11 mouse cellular contexts compared by ENCODE assay signal in the genomic region with DNA sequence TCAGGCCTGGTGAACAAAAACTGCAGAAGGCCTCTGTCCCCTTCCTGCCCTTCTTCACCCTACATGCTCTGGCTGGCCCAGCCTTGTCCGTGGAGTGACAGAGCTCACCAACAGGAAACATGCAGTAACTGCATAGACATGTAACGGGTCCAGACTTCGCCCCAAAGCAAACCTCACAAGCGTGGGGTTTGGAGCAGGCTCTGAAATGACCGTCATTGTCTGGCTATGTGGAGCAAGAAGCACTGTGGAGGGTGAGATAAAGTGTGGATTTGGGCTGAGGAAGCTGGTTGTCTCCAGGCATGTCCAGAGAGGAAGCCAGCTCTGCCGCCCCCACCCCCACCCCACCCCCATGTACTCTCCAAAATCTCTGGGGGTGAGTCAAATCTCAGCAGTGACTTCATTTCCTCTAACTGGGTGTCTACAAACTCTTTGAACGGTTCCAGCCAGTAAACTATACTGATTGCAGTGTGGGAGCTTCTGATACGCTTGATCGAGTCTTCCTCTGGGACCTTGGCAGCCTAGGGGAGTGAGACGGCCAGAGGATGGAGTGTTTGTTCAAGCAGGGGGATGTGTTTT.
A peak's percentile ranks its signal among the peaks of the same experiment; 100 is the strongest.
DNase-seq lines count a peak whose midpoint lies in the region; ATAC-seq lines count a peak whose summit lies in the region.
"Had no signal": no experiment of that assay in that cellular context is flagged by ENCODE, and none has a peak within 500 bp of the region (broad histone marks: within the 10 kb centered on the region; RNA-seq: fewer than 3 reads in every experiment).

No protein-coding gene starts in this region.

- H3K4me1 ChIP-seq in kidney, embryonic 16.5 days (ENCODE audit: insufficient read depth, low read length), result peaks cover 31% of the 10 kb centered on the region
- H3K4me1 ChIP-seq in forebrain, embryonic 12.5 days, result peaks cover 7% of the 10 kb centered on the region; the same call in 1 of the 2 replicates

- 0 out of 2 replicates have a peak overlapping the region, but pooled peaks have one; percentile 29 for H3K9ac ChIP-seq in kidney, embryonic 16.5 days (replicated peaks; ENCODE audit: low read length)
- no peak overlapping the region for H3K9ac ChIP-seq in forebrain, embryonic 12.5 days
- H3K9ac ChIP-seq: embryonic facial prominence, embryonic 15.5 days had no signal

- no peaks in the 10 kb centered on the region for H3K79me2 ChIP-seq in macrophage (ENCODE audit: inconsistent target)

- 17% methylated on average over 10 of the region's 10 CpGs for WGBS in kidney, embryonic 16.5 days
- 62% methylated on average over 10 of the region's 10 CpGs for WGBS in macrophage (ENCODE audit: missing documents)
- 79% methylated on average over 10 of the region's 10 CpGs for WGBS in forebrain, embryonic 12.5 days

- peak overlapping the region; percentile 85 for H3K27ac ChIP-seq in kidney, embryonic 16.5 days (ENCODE audit: low read length)
- H3K27ac ChIP-seq in macrophage, result peak overlapping the region; percentile 48
- no peak overlapping the region for H3K27ac ChIP-seq in forebrain, embryonic 12.5 days
- H3K27ac ChIP-seq: embryonic facial prominence, embryonic 15.5 days had no signal

- peak; percentile 45 for ATAC-seq in frontal cortex, adult (ENCODE audit: low TSS enrichment)
- ATAC-seq in kidney, embryonic 16.5 days (ENCODE audit: low FRiP score, low TSS enrichment), result peak; percentile 91
- no peak for ATAC-seq in forebrain, embryonic 12.5 days (ENCODE audit: low FRiP score)
- no peak for ATAC-seq in CD4-positive, CD25-positive, alpha-beta regulatory T cell, adult 4 months

- DNase-seq in frontal cortex, postnatal 14 days (ENCODE audit: low spot score in 2 of 2), result no peak
- DNase-seq in heart, adult 11 months, result peak; percentile 98
- no peak for DNase-seq in thymus, postnatal 25 days
- DNase-seq: adrenal gland, postnatal 14 days; thymus, postnatal 4 days had no signal

- H3K4me3 ChIP-seq in kidney, embryonic 16.5 days (ENCODE audit: low read length), result no peak overlapping the region
- no peak overlapping the region for H3K4me3 ChIP-seq in macrophage (ENCODE audit: inconsistent target)
- H3K4me3 ChIP-seq in forebrain, embryonic 12.5 days (replicated peaks), result no peak overlapping the region
- H3K4me3 ChIP-seq: embryonic facial prominence, embryonic 15.5 days had no signal

- no peaks in the 10 kb centered on the region for H3K9me3 ChIP-seq in kidney, embryonic 16.5 days (ENCODE audit: low read length)
- no peaks in the 10 kb centered on the region for H3K9me3 ChIP-seq in forebrain, embryonic 12.5 days
- H3K9me3 ChIP-seq: embryonic facial prominence, embryonic 15.5 days had no signal

- no peak overlapping the region for H3K4me2 ChIP-seq in kidney, embryonic 16.5 days (replicated peaks; ENCODE audit: low read depth, low read length)
- H3K4me2 ChIP-seq in forebrain, embryonic 12.5 days, result no peak overlapping the region
- H3K4me2 ChIP-seq: embryonic facial prominence, embryonic 15.5 days had no signal

- H3K36me3 ChIP-seq in kidney, embryonic 16.5 days (ENCODE audit: insufficient read depth, low read length), result no peaks in the 10 kb centered on the region
- no peaks in the 10 kb centered on the region for H3K36me3 ChIP-seq in macrophage (ENCODE audit: inconsistent target)
- H3K36me3 ChIP-seq in forebrain, embryonic 12.5 days (replicated peaks), result no peaks in the 10 kb centered on the region
- H3K36me3 ChIP-seq: embryonic facial prominence, embryonic 15.5 days had no signal

- H3K27me3 ChIP-seq in kidney, embryonic 16.5 days (ENCODE audit: insufficient read depth, low read length), result no peaks in the 10 kb centered on the region
- H3K27me3 ChIP-seq in forebrain, embryonic 12.5 days, result no peaks in the 10 kb centered on the region
- H3K27me3 ChIP-seq: embryonic facial prominence, embryonic 15.5 days had no signal

Comparison
In these comparisons a context has a peak if more than half of its experiments do, and no peak if none do; other contexts are left out.
1. ATAC-seq: peak in frontal cortex, adult (single experiment) and kidney, embryonic 16.5 days (single experiment); none in forebrain, embryonic 12.5 days (single experiment) and CD4-positive, CD25-positive, alpha-beta regulatory T cell, adult 4 months (single experiment).